Mouse (Mus musculus) c-Kit-negative CD71-positive TER-119-positive erythroid progenitor cells, embryonic 14.5 days (primary cell): Measurements from ENCODE around the gene Mgmt.

Experiments
- DNase-seq: peaks from one replicate; pipeline ENCODE4 v3.0.0-alpha.2; 2013; ENCODE audit warnings: low read depth, low spot score

Mgmt gene

DNA sequence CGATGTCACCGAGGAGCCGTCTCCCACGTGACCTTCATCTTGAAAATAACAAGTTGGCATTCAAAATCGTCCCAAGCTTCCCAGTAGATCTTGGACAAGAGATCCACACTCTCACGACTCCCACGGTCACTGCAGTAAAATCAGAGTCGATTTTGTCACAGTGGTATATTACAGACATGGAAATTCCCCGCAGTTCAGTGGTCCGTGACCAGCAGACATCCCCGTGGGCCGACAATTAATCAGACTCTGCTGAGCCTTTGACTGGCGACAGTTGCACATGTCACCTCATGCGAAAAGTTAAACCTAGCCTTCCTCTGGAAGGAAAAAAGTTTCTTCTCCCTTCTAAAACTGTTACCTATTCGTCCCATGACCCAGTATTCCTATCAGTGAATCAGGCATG, 106.8 kb downstream of the Mgmt start:
- no peak for DNase-seq

DNA sequence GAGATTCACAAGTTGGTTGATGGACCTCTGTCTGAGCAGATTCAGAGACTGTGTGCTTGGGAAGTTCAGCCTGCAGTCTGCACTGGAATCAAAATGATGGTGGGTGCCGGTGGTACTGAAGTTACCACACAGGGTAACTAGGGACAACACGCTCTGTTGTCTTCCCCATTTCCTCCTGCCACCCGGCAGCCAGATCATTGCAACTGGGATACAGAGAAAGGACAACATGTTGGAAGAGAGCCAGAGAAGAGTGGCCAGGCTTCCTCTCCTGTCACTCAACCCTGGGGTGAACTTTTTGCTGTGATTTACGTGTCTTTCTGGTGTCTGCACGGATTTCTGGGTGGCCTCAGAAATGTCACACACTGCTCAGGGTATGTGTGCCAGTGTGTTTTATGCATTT, 107.4 kb downstream of the Mgmt start:
- no peak for DNase-seq

DNA sequence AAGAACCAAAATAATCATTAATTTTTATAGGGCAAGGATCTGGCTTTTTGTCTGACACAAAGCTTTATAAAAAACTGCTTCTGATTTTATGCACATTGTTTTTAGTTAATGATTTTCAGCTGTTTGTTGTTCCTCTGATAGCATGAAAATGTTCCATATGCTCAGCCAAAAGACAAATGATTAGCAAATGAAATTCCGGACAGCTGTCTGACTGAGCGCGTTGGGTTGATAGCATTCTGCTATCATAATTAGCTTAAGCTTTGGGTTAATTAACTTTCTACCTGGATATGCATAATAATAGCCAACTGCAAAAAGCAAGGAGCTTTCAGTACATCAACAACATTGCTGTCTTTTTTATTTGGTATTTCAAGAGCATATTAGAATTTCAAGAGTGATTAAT, 108.0 kb downstream of the Mgmt start:
- no peak for DNase-seq

DNA sequence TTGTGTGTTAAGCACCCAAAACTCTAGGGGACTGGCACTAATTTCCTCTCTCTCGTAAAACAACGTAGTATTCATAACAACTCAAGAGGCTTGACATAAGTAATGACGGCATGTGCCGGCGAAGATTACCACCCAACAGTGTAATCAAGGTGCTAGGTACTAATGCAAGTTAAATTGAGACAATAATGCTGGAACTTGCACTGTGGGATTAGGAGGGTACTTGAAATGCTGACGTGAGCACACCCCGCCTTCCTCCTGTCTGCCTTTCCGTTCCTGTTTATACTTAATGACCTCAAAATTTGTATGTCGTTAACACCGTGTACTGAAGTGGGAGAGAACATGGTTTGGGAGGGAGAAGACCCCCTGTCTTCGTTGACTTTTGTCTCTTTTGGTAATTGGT, 110.9 kb downstream of the Mgmt start:
- DNase-seq: no peak

DNA sequence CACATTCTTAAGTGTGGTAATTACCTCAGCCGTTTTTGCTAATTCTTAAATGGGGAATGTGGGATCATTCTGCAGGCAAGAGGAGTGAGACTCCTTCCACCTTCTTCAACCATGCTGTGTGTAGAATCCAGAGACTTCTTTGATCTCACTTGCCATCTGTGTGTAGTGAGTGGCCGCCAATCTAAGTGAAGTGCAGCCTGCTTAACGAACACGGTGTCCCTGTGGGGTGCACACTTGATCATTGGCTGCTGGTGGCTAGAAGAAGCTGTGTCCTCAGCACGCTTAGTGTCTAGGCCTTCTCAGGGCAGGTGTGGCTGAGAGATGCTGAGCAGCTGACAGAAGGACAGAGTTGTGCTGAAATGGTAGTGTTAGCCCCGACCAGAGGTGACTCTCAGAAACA, 113.9 kb downstream of the Mgmt start:
- no peak for DNase-seq

DNA sequence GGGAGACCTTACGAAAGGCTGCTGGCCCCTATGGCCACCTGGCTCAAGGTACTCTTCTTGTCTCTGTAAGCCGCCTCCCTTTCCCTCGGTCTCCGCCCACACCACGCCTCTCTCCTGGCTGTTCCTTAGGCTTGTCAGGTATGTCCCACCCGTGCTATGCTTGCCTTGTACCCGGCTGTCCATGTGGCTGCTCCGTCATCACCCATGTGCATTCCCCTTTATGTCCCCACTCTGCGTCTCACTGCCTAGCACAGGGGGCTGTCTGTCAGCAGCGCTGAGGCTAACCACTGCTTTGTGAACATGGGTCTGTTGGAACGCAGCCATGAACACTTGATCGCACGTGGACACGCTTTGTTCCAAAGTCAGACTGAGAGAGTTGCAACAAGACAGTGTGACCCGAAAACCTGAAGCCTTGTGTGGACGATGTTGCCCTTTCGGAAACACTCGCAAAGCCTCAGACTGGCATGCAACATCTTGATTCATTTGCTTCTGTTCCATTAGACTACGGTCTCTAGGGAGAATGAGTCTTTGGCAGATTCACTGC, 115.4 kb downstream of the Mgmt start:
- DNase-seq: no peak

DNA sequence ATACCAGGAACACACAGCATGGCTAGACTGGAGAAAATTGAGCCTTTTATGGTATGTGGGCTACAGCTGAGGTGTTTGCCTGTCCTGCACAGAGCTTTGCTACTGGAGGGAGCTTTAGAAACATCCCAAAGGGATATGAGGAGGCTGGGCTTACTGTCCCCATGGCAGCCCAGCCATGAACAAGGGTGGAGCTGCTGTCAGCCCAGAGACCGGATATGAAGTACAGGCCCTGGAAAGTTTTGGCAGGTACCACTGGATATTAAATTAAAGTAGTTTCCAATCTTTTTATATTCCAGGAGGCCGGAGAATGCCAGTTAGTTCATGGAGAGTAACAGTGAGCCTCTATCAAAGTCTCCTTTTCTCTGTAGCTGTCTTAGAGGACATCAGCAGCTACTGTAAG, 116.0 kb downstream of the Mgmt start:
- no peak for DNase-seq

DNA sequence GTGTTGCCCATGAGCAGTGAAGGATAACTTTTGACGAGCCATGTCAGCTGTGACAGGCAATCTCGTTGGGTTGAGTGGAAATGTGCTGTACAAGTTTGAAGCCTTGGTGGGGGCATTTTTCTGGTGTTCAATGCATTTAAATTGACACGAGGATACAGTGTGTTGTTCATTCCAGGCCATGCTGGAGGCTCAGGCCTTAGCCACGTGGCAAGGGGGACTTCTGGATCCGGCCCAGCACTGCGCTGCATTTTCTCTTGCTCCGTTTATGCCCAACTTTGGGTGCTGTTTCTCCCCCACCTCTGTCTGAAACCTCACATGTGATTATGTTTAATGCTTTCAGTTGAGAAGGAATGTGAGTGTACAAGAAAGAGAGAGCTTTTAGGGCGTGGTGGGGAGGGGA, 118.3 kb downstream of the Mgmt start:
- no peak for DNase-seq

DNA sequence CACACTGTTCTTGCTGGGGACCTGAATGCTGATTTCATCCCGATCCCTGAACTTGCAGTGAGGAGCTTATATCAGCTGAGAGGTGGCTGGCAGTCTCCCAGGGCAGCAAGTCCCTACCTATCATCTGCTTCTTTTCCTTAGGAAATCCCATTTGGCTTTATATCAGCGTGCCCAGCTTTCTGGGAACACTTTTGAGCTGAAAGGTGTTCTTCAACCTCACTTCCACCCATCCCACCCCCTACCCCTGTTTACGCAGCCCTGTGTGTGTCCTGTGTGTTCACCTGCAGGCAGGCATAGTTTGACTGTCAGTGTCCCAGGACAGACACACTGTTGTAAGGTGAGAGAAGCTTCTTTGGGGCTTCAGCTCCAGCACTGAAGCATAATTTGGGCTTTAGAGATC, 119.0 kb downstream of the Mgmt start:
- no peak for DNase-seq

DNA sequence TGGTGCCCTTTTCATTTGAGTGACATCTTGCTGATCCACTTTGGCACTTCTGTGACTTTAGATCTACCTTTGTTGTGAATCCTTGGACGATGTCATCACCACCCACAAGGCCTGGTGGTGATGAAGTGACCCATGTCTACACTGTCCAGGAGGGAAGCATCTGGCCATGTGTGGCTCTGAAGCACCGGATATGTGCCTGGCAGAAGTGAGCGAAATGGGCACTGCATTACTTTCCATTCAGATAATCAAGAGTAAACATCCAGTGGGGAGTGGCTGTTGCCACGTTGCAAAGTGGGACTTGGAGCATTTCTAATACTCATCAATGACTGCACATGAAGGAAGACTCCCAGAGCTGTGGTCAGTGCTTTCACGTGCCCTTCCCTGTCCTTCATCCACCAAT, 124.2 kb downstream of the Mgmt start:
- no peak for DNase-seq

DNA sequence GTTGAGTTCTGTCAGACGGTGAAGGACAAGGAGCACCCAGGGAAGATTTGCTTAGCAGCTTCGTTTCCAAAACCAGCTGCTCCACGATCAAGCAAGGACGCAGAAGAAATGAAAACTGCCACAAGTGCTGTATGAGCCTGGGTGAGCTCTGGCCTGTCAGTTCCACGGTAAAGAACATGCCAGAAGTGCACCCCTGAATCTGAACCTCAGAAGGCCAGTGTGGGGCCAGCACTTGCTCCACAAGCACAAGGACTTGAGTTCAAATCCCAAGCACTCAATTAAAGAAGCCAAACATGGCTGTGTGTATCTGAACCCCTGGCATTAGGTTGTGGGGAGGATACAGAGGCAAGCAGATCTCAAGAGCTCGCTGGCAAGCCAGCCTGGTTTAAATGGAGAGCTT, 125.8 kb downstream of the Mgmt start:
- no peak for DNase-seq

DNA sequence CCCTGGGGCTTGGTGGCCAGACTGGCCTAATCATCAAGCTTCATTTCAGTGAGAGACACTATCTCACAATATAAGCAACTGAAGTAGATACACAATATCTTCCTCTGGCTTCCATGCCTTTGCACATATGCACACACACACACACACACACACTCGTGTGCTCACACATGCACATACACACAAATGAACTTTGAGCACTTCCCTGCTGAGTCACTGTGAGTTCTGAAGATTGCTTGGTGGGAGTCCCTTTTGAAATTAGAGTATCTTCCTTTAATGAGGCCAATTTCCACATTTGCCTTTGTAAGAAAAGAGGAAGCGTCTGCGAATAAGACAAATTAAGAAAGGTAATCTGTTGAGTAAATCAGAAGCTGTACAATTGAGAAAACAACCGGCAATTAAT, 136.4 kb downstream of the Mgmt start:
- no peak for DNase-seq

DNA sequence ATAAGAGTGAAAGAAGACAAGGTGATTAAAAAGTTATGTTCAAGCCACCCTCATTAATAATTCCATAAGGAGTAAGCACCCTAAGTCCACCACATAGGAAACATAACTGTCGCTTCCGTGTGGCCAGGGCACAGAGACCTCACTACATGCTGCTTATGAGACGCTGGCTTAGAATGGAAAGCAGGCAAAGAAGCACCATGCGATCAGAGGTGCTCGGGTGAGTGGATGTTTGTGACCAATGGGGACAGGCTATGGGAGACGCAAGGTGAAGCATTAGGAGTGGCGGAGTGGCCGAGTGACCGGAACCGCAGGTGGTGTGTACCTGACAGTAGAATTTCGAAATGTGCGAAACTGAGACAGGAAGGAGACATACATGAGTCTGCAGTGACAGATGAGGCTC, 138.8 kb downstream of the Mgmt start:
- no peak for DNase-seq

DNA sequence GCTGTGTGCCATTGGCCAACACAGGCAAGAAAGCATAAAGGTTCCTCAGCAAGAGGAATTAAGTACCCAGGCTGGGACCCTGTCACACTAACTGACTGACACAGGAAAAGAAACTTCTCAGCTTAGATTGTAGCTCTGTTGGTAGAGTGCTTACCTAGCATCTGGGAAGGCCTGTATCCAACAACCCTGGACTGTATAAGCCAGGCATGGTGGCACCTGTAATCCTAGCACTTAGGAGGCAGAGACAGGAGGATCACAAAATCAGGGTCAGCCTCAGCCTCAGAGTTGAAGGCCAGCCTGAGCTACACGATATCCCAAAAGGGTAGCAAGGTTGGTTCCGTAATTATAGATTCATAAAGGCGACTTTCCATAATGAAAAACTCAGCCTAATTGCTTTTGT, 140.6 kb downstream of the Mgmt start:
- no peak for DNase-seq

DNA sequence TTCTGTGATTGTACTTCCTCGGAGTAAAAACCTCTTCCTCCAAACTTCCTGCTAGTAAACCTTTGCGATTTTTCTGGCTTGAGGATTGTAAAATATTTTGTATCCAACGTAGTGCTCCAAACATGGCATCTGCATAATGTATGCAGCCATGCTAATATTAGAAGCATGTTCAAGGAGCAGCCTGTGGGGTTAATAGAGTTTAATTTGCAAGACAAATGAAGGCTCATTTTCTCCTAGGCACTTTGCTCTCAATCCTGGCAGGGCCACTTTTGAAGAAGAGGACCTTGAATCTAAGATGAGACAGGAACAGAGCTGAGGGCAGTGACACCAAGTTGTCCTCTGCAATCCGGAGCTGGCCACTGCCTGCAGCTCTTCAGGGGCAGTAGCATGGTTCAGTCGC, 141.5 kb downstream of the Mgmt start:
- no peak for DNase-seq

DNA sequence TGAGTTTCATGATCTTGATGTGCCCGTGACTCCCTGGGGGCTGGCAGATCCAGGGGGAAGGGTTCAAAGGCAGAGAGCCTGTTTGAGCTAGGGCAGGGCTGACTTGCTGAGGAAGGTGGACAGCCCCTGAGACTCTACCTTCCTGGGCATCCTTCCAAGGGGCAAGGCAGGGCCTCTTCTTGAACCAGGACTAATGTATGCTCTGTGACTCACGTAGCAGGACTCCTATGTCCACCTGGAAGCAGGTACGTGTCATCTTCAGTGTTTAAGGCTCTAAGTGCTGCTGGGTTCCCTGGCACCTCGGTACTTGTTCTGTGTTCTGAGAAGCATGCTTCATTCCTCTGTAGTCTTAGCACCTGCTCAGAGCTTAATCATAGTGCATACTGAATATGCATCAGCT, 143.1 kb downstream of the Mgmt start:
- DNase-seq: no peak

DNA sequence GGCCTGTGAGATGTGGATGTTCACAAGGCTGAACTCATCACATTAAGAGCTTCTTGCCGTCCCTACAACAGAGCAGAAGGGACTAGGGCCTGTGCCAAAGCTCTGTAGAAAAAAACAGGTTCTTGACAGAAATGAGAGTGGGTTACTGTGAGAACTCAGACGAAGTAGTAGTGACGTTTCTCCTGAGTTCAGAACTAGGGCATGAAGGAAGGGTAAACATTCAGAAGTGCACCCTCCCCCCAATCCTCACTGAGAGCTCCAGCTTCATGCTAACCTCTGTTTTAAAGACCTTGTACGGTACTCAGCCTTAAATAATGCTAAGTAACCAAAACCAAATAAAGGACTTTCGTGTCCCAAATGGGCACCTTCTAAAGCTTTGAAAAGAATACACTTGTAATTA, 143.5 kb downstream of the Mgmt start:
- no peak for DNase-seq

DNA sequence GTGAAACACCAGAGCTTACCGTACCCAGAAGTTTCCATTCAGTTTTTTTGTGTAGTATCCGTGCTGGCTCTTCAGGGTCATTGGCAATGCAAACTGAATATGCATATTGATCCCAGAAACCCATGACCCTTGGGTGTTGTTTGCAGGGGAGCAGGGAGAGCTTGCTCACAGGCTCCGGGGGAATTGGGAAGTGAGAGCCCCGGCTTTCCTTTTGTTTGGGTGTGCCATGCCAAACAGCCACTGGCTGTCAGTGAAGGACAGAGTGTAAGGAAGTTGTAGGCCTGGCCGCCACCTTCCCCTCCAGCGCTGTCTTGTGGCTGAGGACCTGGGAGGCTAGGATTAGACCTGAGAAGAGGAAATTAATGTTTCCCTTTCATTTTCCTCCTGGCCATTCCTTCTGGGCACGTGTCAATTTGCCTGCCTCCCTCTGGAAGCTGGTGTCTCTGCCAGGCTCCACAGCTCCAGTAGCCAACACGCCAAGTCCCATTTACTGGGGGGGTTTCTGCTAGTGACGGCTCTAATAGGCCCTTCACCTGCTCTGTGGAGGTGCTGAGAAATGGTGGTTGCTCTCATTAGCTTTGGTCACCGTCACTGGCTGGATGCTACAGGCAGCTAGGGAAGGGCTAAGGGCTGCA, 144.0 kb downstream of the Mgmt start:
- no peak for DNase-seq

DNA sequence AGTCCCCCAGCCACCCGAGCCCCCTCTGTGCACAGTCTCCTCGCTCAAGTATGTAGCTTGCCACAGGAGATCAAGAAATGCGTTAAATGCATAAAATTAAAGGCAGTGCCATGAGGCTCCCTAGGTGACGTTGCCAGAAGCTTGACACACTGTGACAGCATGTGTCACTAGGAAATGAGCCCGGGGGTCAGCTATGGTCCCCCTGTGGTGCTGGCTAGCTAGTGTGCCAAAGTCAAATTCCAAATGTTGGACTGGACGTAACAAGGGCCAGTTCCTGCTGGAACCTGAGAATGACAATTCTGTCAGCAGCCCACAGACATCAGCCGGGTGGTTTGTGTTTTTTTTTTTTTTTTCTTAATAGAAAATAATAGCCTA, 144.5 kb downstream of the Mgmt start:
- no peak for DNase-seq

DNA sequence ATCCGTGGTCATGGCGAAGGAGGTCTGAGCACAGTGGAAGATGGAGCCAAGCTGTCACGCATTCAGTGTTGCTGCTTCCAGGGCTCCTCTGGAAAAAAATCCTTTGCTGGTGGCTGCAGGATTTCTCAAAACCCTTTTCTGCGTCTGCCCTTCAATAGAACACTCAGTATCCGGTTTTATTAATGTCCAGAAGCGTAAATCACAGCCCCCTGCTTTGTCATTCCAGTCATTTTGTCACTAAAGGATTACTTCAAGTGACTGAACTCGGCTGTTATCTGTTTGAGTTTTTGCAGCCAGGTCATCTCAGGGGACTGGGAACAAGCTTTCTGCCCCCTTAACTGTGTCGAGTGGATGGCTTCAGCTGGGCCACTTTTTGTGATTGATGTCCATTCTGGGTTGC, 146.2 kb downstream of the Mgmt start:
- no peak for DNase-seq

DNA sequence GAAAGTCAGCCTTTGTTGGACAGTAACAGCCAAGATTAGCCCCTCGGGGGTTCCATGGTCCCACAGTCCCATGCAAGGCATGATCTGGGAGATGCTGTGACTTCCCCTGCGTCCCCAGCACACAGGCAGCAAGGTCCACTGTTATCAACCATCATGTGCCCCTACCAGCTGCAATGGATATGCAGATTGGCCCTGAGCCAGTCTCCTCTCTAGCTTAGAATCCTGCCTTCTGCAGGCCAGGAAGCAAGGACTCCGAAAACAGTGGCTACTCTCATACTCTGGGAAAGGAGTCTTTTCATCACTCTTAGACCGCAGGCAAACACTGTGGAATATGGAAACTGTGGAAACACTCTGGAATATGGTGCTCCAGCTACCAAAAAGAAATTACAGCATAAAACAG, 152.5 kb downstream of the Mgmt start:
- no peak for DNase-seq

DNA sequence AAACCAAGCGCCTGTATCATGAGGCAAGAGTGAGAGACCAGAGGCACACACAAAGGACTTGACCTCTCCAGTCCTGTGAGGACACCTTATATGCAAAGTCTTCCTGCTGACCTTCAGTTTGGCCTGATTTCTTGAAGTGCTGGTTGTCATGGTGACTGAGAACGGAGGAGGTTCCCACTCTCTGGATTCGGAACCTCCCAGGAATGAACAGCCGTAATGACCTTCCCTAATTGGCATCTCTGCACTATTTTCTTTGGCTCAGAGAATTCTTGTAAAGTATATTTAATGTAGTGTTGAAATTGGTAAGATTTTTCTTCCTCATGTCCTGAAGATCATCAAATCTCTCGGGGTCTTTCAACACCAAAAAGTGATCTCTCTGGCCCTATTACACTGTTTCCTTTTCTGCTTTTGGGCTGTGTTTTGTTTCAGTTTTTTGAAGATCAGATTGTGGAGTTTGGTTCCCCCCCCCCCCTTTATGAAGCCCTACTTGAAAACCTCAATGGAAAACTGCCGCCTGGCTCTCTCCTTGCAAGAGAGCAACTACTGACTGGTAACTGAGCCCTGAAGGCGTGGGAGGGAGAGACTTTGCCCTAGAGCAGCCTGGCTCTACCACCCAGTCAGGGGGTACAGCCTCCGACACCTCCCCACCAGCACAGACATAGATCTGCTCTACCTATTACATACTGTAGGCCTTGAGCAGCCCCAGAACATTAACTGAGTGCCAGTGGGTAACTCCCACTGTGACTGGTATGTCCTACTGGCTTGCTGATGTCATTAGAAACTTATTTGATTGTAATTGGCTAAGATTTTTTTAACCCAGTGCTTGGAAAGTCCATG, 153.9 kb downstream of the Mgmt start:
- DNase-seq: no peak

DNA sequence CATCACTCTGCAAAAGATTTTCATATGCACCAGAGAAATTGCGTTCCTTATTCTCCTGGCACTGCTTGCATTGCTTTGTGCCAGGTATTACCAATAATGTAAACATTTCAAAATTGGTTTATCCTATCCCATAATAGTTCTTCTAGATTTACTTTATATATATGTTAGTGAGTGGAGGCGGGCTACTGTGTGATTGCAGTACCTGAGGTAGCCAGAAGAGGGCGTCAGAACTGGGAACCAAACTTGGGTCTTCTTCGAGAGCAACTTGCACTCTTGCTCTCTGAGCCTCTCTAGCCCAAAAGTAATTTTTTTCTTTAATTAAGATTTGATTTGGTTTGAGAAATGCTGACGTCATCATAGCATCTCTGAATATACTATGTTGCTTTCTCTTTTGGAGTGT, 159.9 kb downstream of the Mgmt start:
- no peak for DNase-seq
